Mouse (Mus musculus) ES-E14 (cell line): ENCODE data around the gene Rbm28. TPM values are rescaled to one million over a fixed set of nuclear protein-coding genes. Genes with fewer than 3 reads are reported as not detected.

Experiments
- DNase-seq: peaks from one replicate; pipeline ENCODE4 v3.0.0-alpha.2; 2013; ENCODE audit warnings: low read depth, low spot score
- H3K27ac ChIP-seq: 2 replicates; pipeline ENCODE4 v1.5.1; 2012; ENCODE audit warnings: low read depth, mild to moderate bottlenecking, low read length, moderate library complexity, mixed read lengths; ENCODE audit not compliant: poor library complexity, insufficient read depth, severe bottlenecking
- H3K36me3 ChIP-seq: 2 replicates; pipeline ENCODE4 v1.6.1; 2012; ENCODE audit warnings: mild to moderate bottlenecking, low read length, moderate library complexity, mixed read lengths; ENCODE audit not compliant: control insufficient read depth, poor library complexity, insufficient read depth, severe bottlenecking
- H3K4me1 ChIP-seq, 2 experiments: fragments of 150-350 bp in 1 of 2; sonication (generic) in 1 of 2; 2 replicates each; pipeline ENCODE4 v1.6.1; 2012; ENCODE audit warnings: low read length in 2 of 2, mild to moderate bottlenecking in 1 of 2, mixed read lengths in 1 of 2; ENCODE audit not compliant: control insufficient read depth in 2 of 2, insufficient read depth in 2 of 2, poor library complexity in 1 of 2
- H3K4me3 ChIP-seq, 2 experiments: fragments of 150-350 bp in 1 of 2; sonication (generic) in 1 of 2; 2 replicates each; pipeline ENCODE4 v1.5.1; 2012; ENCODE audit warnings: low read length in 2 of 2, low read depth in 1 of 2, mild to moderate bottlenecking in 1 of 2, mixed read lengths in 1 of 2; ENCODE audit not compliant: insufficient read depth in 1 of 2, poor library complexity in 1 of 2, severe bottlenecking in 1 of 2
- H3K9ac ChIP-seq: 2 replicates; pipeline ENCODE4 v1.6.1; 2012; ENCODE audit warnings: low read depth, mild to moderate bottlenecking, low read length, mixed read lengths; ENCODE audit not compliant: poor library complexity, insufficient read depth, severe bottlenecking
- H3K9me3 ChIP-seq: fragments of 150-350 bp; sonication (generic); 2 replicates; pipeline ENCODE4 v1.6.1; 2012; ENCODE audit warnings: low read depth, mild to moderate bottlenecking, low read length; ENCODE audit not compliant: control insufficient read depth, insufficient read depth
- CHD2 ChIP-seq: IDR thresholded peaks from 2 replicates; pipeline ENCODE4 v1.6.1; 2014; ENCODE audit warnings: mild to moderate bottlenecking, low read depth, low read length, inconsistent platforms
- HCFC1 ChIP-seq: IDR thresholded peaks from 2 replicates; pipeline ENCODE4 v1.6.1; 2012; ENCODE audit warnings: low read length, inconsistent platforms, borderline replicate concordance; ENCODE audit not compliant: insufficient read depth
- MAFK ChIP-seq: IDR thresholded peaks from 2 replicates; pipeline ENCODE4 v1.6.1; 2014; ENCODE audit warnings: mild to moderate bottlenecking, low read depth, low read length, inconsistent platforms; ENCODE audit not compliant: insufficient read depth
- ZC3H11A ChIP-seq: IDR thresholded peaks from 2 replicates; pipeline ENCODE4 v1.6.1; 2012; ENCODE audit warnings: low read depth, mild to moderate bottlenecking, inconsistent platforms, low read length, borderline replicate concordance
- ZNF384 ChIP-seq: IDR thresholded peaks from 2 replicates; pipeline ENCODE4 v1.6.1; 2012; ENCODE audit warnings: low read depth, low read length, inconsistent platforms
- in situ Hi-C, 2 experiments: fragments of 600-800 bp; cut with MboI; formaldehyde crosslinking; loops; one replicate each; pipeline ENCODE4 v1.15.1; 2025; ENCODE audit warnings: low sequenced_read_pairs in 2 of 2, inconsistent platforms in 1 of 2; ENCODE audit not compliant: unreplicated experiment in 2 of 2
- total RNA-seq: library from RNA; depleted of rRNA; stranded (reverse); fragments of 300-350 nt; gene quantifications from 2 replicates; pipeline ENCODE4 v1.2.3, GENCODE M21; 2012

Rbm28 gene
- total RNA-seq, 1 experiment = 58.1 TPM

- Histone ChIP-seq H3K27ac (no peak overlapping the region), H3K9ac (no peak overlapping the region)
These were observed 33.8 kb upstream of the Rbm28 start for GRCm38 (mm10) chr6:29198309-29199222.

DNA sequence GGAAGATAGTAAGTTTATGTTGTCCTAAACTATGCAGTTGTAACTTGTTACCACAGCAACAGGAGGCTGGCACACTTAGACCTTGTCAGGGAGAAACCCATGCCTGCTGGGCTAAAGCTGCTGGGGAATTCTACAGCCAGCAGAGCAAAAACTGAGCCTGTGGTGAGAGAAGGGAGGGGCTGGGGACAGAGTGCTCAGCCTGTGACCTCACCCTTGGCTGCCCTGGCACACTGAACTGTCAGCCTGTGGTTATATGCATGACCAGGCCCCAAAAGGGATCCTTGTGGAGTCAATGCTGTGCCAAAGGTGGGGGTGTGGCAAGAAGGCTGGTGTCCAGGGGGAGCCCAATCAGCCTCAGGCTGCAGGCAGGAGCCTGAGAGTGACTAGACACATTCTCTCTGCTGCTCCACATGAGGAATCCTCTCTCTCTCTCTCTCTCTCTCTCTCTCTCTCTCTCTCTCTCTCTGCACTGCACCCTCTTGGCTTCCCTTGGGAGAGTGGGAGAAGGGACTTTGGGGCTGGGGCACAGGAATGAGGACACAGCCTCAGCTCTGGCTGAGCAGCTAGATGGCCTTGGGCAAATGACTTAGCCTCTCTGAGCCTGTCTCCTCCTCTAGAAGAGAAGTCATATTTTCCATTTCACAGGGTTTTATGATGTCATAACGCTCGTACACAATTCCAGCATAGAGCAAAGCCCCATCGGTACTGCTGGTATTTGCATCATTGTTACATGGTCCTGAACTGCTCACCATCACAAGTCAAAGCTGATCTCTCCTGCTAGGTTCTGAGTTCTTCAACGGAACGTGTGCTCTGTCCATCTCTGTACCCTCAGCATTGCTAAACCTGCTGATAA is 31.3 kb upstream of the Rbm28 start:
- Histone ChIP-seq H3K36me3 (0 out of 2 replicates have a peak, but pooled peaks cover 3% of the 10 kb centered on the region), H3K27ac (no peak overlapping the region), H3K4me3 (no peak overlapping the region), H3K9me3 (no peaks in the 10 kb centered on the region), H3K4me1 (peaks cover 2 to 10% of the 10 kb centered on the region in 2 experiments; a peak in 3 of 4 replicates), H3K9ac (no peak overlapping the region)
- in situ Hi-C loops = no loop called here
- no peak for TF ChIP-seq HCFC1
- TF ChIP-seq MAFK = no peak
- no peak for TF ChIP-seq CHD2
- TF ChIP-seq ZC3H11A = no peak
- TF ChIP-seq ZNF384 = no peak
- DNase-seq = no peak

More at GRCm38 (mm10) chr6:29198309-29199222, 33.8 kb upstream of the Rbm28 start:
- peaks cover 2 to 10% of the 10 kb centered on the region in 2 experiments; a peak in 3 of 4 replicates for H3K4me1 ChIP-seq
- peak overlapping the region; percentile 18 to 47; a peak in 3 of 4 replicates for H3K4me3 ChIP-seq
- H3K36me3 ChIP-seq = peaks cover 20% of the 10 kb centered on the region
- peak; percentile 94 for DNase-seq
- in situ Hi-C loops = no loop called here
- no peak for TF ChIP-seq MAFK
- peak; percentile 34; the same call in 1 of the 2 replicates for TF ChIP-seq ZC3H11A
- no peaks in the 10 kb centered on the region for H3K9me3 ChIP-seq

DNA sequence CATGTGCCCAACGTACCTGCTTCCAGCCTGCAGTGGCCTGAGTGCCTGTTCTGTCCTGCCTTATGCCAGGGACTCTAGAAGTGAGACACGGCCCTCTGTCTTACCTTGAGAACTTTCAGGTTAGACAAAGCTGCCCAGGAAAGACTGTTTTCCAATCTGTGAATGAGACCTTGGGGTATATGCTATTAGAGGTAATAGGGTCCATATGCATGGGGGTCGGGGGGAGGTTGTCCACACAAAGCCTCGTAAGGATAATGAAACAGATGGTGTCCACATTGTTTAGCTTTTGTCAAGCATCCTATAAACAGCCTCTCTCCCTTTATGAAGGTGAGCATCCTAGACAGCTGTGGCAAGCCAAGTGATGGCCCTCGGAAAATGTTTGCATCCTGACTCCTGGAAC is 30.3 kb upstream of the Rbm28 start:
- H3K9me3 ChIP-seq = no peaks in the 10 kb centered on the region
- H3K36me3 ChIP-seq = no peaks in the 10 kb centered on the region
- H3K27ac ChIP-seq = no peak overlapping the region
- H3K4me3 ChIP-seq = no peak overlapping the region
- no peak overlapping the region for H3K9ac ChIP-seq
- H3K4me1 ChIP-seq = peaks cover 2 to 10% of the 10 kb centered on the region in 2 experiments; a peak in 3 of 4 replicates
- DNase-seq = no peak
- in situ Hi-C loops = no loop called here
- TF ChIP-seq HCFC1 (no peak), ZC3H11A (no peak), MAFK (no peak), CHD2 (no peak), ZNF384 (no peak)

DNA sequence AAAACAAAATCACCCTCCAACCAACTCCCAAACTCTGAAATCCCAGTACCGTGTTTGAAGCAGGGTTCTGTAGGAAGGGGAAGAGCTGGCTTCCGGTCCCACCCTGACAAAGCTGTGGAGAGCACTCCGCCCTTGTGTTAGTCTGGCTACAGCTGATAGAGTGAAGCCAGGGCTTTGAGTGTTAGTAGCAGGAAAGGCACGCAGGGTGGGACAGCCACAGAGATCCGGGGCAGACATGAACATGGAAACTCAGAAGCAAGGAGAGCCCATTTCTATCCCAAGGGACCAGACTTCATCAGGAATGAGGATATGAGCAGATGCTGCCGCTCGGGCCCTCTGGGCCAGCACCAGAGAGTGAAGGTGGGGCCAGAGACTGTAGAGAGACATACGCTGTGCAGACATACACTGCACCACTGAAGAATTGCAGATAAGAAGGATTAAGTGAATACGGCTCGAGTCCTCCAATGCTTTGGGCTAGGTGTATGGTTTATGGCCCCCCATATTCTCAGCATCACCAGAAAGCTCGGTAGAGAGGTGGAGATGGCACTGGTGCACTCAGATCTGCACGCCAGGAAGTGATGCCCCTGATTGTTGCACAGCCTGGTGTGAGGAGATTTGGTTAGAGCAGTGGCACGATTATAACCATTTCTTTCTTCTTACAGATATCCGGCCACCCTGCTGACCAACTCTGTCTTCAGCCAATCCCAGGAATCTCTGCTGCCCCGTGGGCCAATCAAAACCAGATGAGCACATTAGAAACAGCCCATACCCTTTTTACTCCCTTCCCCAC is 29.4 kb upstream of the Rbm28 start:
- H3K4me1 ChIP-seq = peaks cover 2 to 10% of the 10 kb centered on the region in 2 experiments; a peak in 3 of 4 replicates
- in situ Hi-C loops = no loop called here
- TF ChIP-seq ZNF384 (no peak), HCFC1 (no peak), MAFK (no peak), ZC3H11A (no peak), CHD2 (no peak)
- H3K27ac ChIP-seq = no peak overlapping the region
- H3K9ac ChIP-seq = peak overlapping the region; percentile 8; the same call in 1 of the 2 replicates
- DNase-seq = no peak
- peak overlapping the region in 1 of 2 experiments; percentile 22; a peak in 1 of 4 replicates for H3K4me3 ChIP-seq
- no peaks in the 10 kb centered on the region for H3K9me3 ChIP-seq
- H3K36me3 ChIP-seq = no peaks in the 10 kb centered on the region
